In the genomic region with DNA sequence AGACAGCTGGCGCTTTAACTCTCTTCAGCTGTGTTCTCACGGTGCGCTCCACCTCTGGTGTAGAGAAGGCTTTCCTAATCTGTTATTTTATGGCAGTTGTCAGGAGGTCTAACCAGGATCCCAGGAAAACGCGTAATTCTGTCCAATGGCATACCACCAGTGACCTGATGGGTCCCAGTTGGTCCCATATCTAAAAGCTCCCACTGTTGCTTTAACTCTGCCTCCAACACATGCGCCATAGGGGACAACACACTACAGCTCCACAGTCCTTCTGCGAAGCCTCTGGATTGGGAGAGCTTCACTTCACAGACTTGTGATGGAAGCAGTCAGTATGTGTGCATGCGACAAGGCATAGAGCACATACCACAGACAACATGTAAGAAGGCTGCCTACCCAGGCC, we compare ENCODE assay signal across 16 mouse cellular contexts. TPM values are rescaled to one million over a fixed set of nuclear protein-coding genes. Genes with fewer than 3 reads are reported as not detected.
A peak's percentile ranks its signal among the peaks of the same experiment; 100 is the strongest.
DNase-seq lines count a peak whose midpoint lies in the region; ATAC-seq and TF ChIP-seq lines count a peak whose summit lies in the region.
"Not testable (repeated sequence)": the region's sequence is repeated elsewhere in the genome, so short reads cannot be mapped to it uniquely, and the experiment has no call there.
"Had no signal": no experiment of that assay in that cellular context is flagged by ENCODE, and none has a peak within 500 bp of the region (broad histone marks: within the 10 kb centered on the region; RNA-seq: fewer than 3 reads in every experiment).

No protein-coding gene starts in this region.

- H3K27me3 ChIP-seq in CH12.LX (replicated peaks); forebrain, embryonic 11.5 days (ENCODE audit: control insufficient read depth, insufficient read depth, low read length); kidney, embryonic 16.5 days (ENCODE audit: insufficient read depth, low read length); myocyte (ENCODE audit: control insufficient read depth, insufficient read depth, insufficient read length): not testable (repeated sequence)

- not testable (repeated sequence) for TF ChIP-seq EP300 in CH12.LX (IDR thresholded peaks at IDR 0.05; ENCODE audit: low read length)

- not testable (repeated sequence) for ATAC-seq in forebrain, embryonic 11.5 days (replicated peaks; ENCODE audit: low FRiP score); kidney, embryonic 16.5 days (ENCODE audit: low FRiP score, low TSS enrichment)

- not testable (repeated sequence) for H3K9ac ChIP-seq in CH12.LX (ENCODE audit: insufficient read depth, low read depth); forebrain, embryonic 11.5 days (ENCODE audit: low read length); kidney, embryonic 16.5 days (replicated peaks; ENCODE audit: low read length)

- H3ac ChIP-seq in myocyte (ENCODE audit: control insufficient read depth, insufficient read length): not testable (repeated sequence)

- dilution Hi-C loops in CH12.LX (cut with MboI; ENCODE audit: extremely low pct_ligation_motif_present, extremely low pct_unique_long_range_greater_than_20kb, low sequenced_read_pairs): not testable (repeated sequence)

- in situ Hi-C loops in CH12.LX (cut with MboI; ENCODE audit: low pct_ligation_motif_present, low pct_unique_long_range_greater_than_20kb, low sequenced_read_pairs): not testable (repeated sequence)

- not testable (repeated sequence) for H3K9me3 ChIP-seq in CH12.LX (replicated peaks; ENCODE audit: low read length); forebrain, embryonic 11.5 days (ENCODE audit: control insufficient read depth, low read length); kidney, embryonic 16.5 days (ENCODE audit: low read length)

- H3K4me3 ChIP-seq in CH12.LX (replicated peaks in 1 of 3; ENCODE audit: low read depth in 2 of 3, low read length in 2 of 3, poor library complexity in 1 of 3); forebrain, embryonic 11.5 days (ENCODE audit: low read depth, low read length); kidney, embryonic 16.5 days (ENCODE audit: low read length): not testable (repeated sequence)
- peak overlapping the region; percentile 20 for H3K4me3 ChIP-seq in myocyte

- H3K79me2 ChIP-seq in CH12.LX (replicated peaks; ENCODE audit: control insufficient read depth, extremely low read depth, insufficient read depth, poor library complexity, severe bottlenecking); myocyte (ENCODE audit: control insufficient read depth, insufficient read depth): not testable (repeated sequence)

- not testable (repeated sequence) for TF ChIP-seq RAD21 in CH12.LX (IDR thresholded peaks at IDR 0.05; ENCODE audit: low read depth, low read length)

- not testable (repeated sequence) for H3K27ac ChIP-seq in CH12.LX (ENCODE audit: insufficient read depth, low read depth); forebrain, embryonic 11.5 days (ENCODE audit: low read depth, low read length); kidney, embryonic 16.5 days (ENCODE audit: low read length)

- H3K4me2 ChIP-seq in CH12.LX (ENCODE audit: insufficient read depth, low read depth, poor library complexity, severe bottlenecking) (peak overlapping the region; percentile 38; the same call in 1 of the 2 replicates), myocyte (ENCODE audit: low read depth) (peak overlapping the region; percentile 20)
- not testable (repeated sequence) for H3K4me2 ChIP-seq in forebrain, embryonic 11.5 days (ENCODE audit: low read depth, low read length, severe bottlenecking)
- peak overlapping the region; percentile 51; the same call in 1 of the 2 replicates for H3K4me2 ChIP-seq in kidney, embryonic 16.5 days (replicated peaks; ENCODE audit: low read depth, low read length)

- 93% methylated on average over 5 of the region's 8 CpGs for WGBS in forebrain, embryonic 11.5 days
- 80% methylated on average over 5 of the region's 8 CpGs for WGBS in kidney, embryonic 16.5 days

- TF ChIP-seq CTCF in CH12.LX (conservative IDR thresholded peaks at IDR 0.05 in 1 of 2, IDR thresholded peaks at IDR 0.05 in 1 of 2; ENCODE audit: low read depth in 2 of 2, low read length in 2 of 2): not testable (repeated sequence)

- not testable (repeated sequence) for H3K4me1 ChIP-seq in CH12.LX (ENCODE audit: control insufficient read depth in 1 of 2, insufficient read depth in 2 of 2); forebrain, embryonic 11.5 days (replicated peaks; ENCODE audit: control insufficient read depth, insufficient read depth, low read length); kidney, embryonic 16.5 days (ENCODE audit: insufficient read depth, low read length)

- TF ChIP-seq POLR2A in CH12.LX (IDR thresholded peaks at IDR 0.05; ENCODE audit: low read depth, low read length); myocyte (IDR thresholded peaks at IDR 0.05; ENCODE audit: insufficient read length, low read depth): not testable (repeated sequence)

- DNase-seq in CH12.LX (ENCODE audit: extremely low read depth): not testable (repeated sequence)
- peak; percentile 14 for DNase-seq in forebrain, embryonic 11.5 days (ENCODE audit: low spot score)
- peak; percentile 89 for DNase-seq in heart, adult 11 months

- H3K36me3 ChIP-seq in CH12.LX (replicated peaks in 1 of 2; ENCODE audit: control insufficient read depth in 1 of 2, insufficient read depth in 1 of 2, low read length in 1 of 2); forebrain, embryonic 11.5 days (ENCODE audit: control insufficient read depth, insufficient read depth, low read length); kidney, embryonic 16.5 days (ENCODE audit: insufficient read depth, low read length); myocyte (ENCODE audit: control insufficient read depth, insufficient read depth): not testable (repeated sequence)

RNA-seq across cellular contexts. Expression of gene Gm49721, which starts 1.4 kb away (rescaled TPM):
- total RNA-seq in CH12.LX (2012; rRNA removed): 0.13 TPM in 1 of 2 replicates, not detected in the other
- not detected in 2 replicates for total RNA-seq in CH12.LX (2014; rRNA removed)
- not detected in 2 replicates for polyA plus RNA-seq in CH12.LX (2012; ENCODE audit: insufficient read length, low read depth)
- polyA plus RNA-seq in forebrain, embryonic 11.5 days (2014; fragmentation: Nextera tagmentation; extraction: Ambion mirVana): 0.40 TPM in 1 of 2 replicates, not detected in the other
- polyA plus RNA-seq in kidney, embryonic 16.5 days (2015; fragmentation: Nextera tagmentation; extraction: Ambion mirVana): 0.33 and 0.75 TPM in 2 replicates
- not detected for polyA plus RNA-seq in myocyte (2012; fragmentation: generic; extraction: Trizol)
- total RNA-seq: adrenal gland, postnatal 14 days; MEL had no signal
- polyA plus RNA-seq: forebrain, embryonic 14.5 days had no signal

RNA-seq across cellular contexts. Expression of gene Rnaset2b, which starts 9.7 kb away (rescaled TPM):
- total RNA-seq in CH12.LX (2012; rRNA removed): 95.0 and 178 TPM in 2 replicates
- 124 and 131 TPM in 2 replicates for total RNA-seq in CH12.LX (2014; rRNA removed)
- polyA plus RNA-seq in CH12.LX (2012; ENCODE audit: insufficient read length, low read depth): 234 and 241 TPM in 2 replicates
- polyA plus RNA-seq in forebrain, embryonic 11.5 days (2014; fragmentation: Nextera tagmentation; extraction: Ambion mirVana): 95.8 and 118 TPM in 2 replicates
- polyA plus RNA-seq in kidney, embryonic 16.5 days (2015; fragmentation: Nextera tagmentation; extraction: Ambion mirVana): 319 and 386 TPM in 2 replicates
- 194 TPM for polyA plus RNA-seq in myocyte (2012; fragmentation: generic; extraction: Trizol)

RNA-seq across cellular contexts. Expression of gene Tagap1, which starts 19.2 kb away (rescaled TPM):
- total RNA-seq in CH12.LX (2012; rRNA removed) (15.0 and 16.8 TPM in 2 replicates), CH12.LX (2014; rRNA removed) (20.3 and 22.4 TPM in 2 replicates)
- polyA plus RNA-seq in CH12.LX (2012; ENCODE audit: insufficient read length, low read depth) (17.4 and 21.1 TPM in 2 replicates), myocyte (2012; fragmentation: generic; extraction: Trizol) (12.2 TPM)
- 58.2 and 63.7 TPM in 2 replicates for polyA plus RNA-seq in forebrain, embryonic 11.5 days (2014; fragmentation: Nextera tagmentation; extraction: Ambion mirVana)
- 58.2 and 59.7 TPM in 2 replicates for polyA plus RNA-seq in kidney, embryonic 16.5 days (2015; fragmentation: Nextera tagmentation; extraction: Ambion mirVana)

RNA-seq across cellular contexts. Expression of gene Rsph3b, which starts 31.7 kb away (rescaled TPM):
- total RNA-seq in CH12.LX (2012; rRNA removed) (8.6 and 12.2 TPM in 2 replicates), CH12.LX (2014; rRNA removed) (8.3 and 8.9 TPM in 2 replicates)
- polyA plus RNA-seq in CH12.LX (2012; ENCODE audit: insufficient read length, low read depth) (19.5 and 19.7 TPM in 2 replicates), myocyte (2012; fragmentation: generic; extraction: Trizol) (19.8 TPM)
- 43.5 and 48.5 TPM in 2 replicates for polyA plus RNA-seq in forebrain, embryonic 11.5 days (2014; fragmentation: Nextera tagmentation; extraction: Ambion mirVana)
- polyA plus RNA-seq in kidney, embryonic 16.5 days (2015; fragmentation: Nextera tagmentation; extraction: Ambion mirVana): 60.4 and 60.6 TPM in 2 replicates

RNA-seq across cellular contexts. Expression of gene Gm1604a, which starts 45.2 kb away (rescaled TPM):
- total RNA-seq in CH12.LX (2012; rRNA removed) (not detected in 2 replicates), CH12.LX (2014; rRNA removed) (not detected in 2 replicates)
- polyA plus RNA-seq in CH12.LX (2012; ENCODE audit: insufficient read length, low read depth) (not detected in 2 replicates), myocyte (2012; fragmentation: generic; extraction: Trizol) (not detected)
- polyA plus RNA-seq in forebrain, embryonic 11.5 days (2014; fragmentation: Nextera tagmentation; extraction: Ambion mirVana): not detected in 2 replicates
- 0.33 TPM in 1 of 2 replicates, not detected in the other for polyA plus RNA-seq in kidney, embryonic 16.5 days (2015; fragmentation: Nextera tagmentation; extraction: Ambion mirVana)
- total RNA-seq: adrenal gland, adult 8-10 months; adrenal gland, postnatal 14 days; adrenal gland, postnatal 36 days; ES-E14; MEL had no signal
- polyA plus RNA-seq: CD4-positive, CD25-positive, alpha-beta regulatory T cell, adult 4 months; embryonic facial prominence, embryonic 10.5 days; embryonic facial prominence, embryonic 12.5 days; embryonic facial prominence, embryonic 14.5 days; forebrain, embryonic 12.5 days; forebrain, embryonic 14.5 days had no signal
